Mouse (Mus musculus): ENCODE results near the gene Ckap5. TPM values are rescaled to one million over a fixed set of nuclear protein-coding genes. Genes with fewer than 3 reads are reported as not detected.

Gene Ckap5
- polyA plus RNA-seq, 1 experiment from 2014 or later: 185 TPM

GRCm38 (mm10) chr2:91630384-91630783, 103.8 kb downstream of the Ckap5 start:
- Histone ChIP-seq H3K4me1 (no peaks in the 10 kb centered on the region), H3K27ac (no peak overlapping the region), H3K4me3 (no peak overlapping the region), H3K9ac (no peak overlapping the region), H3K4me2 (no peak overlapping the region), H3K27me3 (no peaks in the 10 kb centered on the region), H3K36me3 (ENCODE audit: poor library complexity, severe bottlenecking) (peaks cover 3% of the 10 kb centered on the region; the same call in 1 of the 2 replicates), H3K9me3 (replicated peaks) (no peaks in the 10 kb centered on the region)
- ATAC-seq: no peak
- 89% methylated on average over 12 of the region's 12 CpGs for WGBS

GRCm38 (mm10) chr2:91631826-91632225, 105.3 kb downstream of the Ckap5 start:
- ATAC-seq: no peak
- Histone ChIP-seq H3K27ac (no peak overlapping the region), H3K4me3 (no peak overlapping the region), H3K9ac (no peak overlapping the region), H3K27me3 (no peaks in the 10 kb centered on the region), H3K9me3 (replicated peaks) (no peaks in the 10 kb centered on the region), H3K4me2 (no peak overlapping the region), H3K4me1 (no peaks in the 10 kb centered on the region), H3K36me3 (ENCODE audit: poor library complexity, severe bottlenecking) (no peaks in the 10 kb centered on the region)
- WGBS: 84% methylated on average over 5 of the region's 5 CpGs

- no peaks in the 10 kb centered on the region for H3K36me3 ChIP-seq (ENCODE audit: poor library complexity, severe bottlenecking)
- H3K27ac ChIP-seq: no peak overlapping the region
- H3K4me2 ChIP-seq: no peak overlapping the region
- no peaks in the 10 kb centered on the region for H3K4me1 ChIP-seq
- H3K9ac ChIP-seq: no peak overlapping the region
- no peak for ATAC-seq
- 86% methylated on average over 5 of the region's 5 CpGs for WGBS
- no peak overlapping the region for H3K4me3 ChIP-seq
- H3K9me3 ChIP-seq (replicated peaks): no peaks in the 10 kb centered on the region
- no peaks in the 10 kb centered on the region for H3K27me3 ChIP-seq
Observed at GRCm38 (mm10) chr2:91632316-91632715, 105.8 kb downstream of the Ckap5 start.

- Histone ChIP-seq H3K27me3 (no peaks in the 10 kb centered on the region), H3K9ac (no peak overlapping the region), H3K4me1 (no peaks in the 10 kb centered on the region), H3K4me2 (no peak overlapping the region), H3K27ac (no peak overlapping the region), H3K9me3 (replicated peaks) (no peaks in the 10 kb centered on the region), H3K36me3 (ENCODE audit: poor library complexity, severe bottlenecking) (no peaks in the 10 kb centered on the region), H3K4me3 (no peak overlapping the region)
- WGBS: 86% methylated on average over 12 of the region's 12 CpGs
- ATAC-seq: no peak
Observed at GRCm38 (mm10) chr2:91633334-91633977, 106.9 kb downstream of the Ckap5 start.

GRCm38 (mm10) chr2:91634841-91635240, 108.3 kb downstream of the Ckap5 start:
- Histone ChIP-seq H3K4me1 (no peaks in the 10 kb centered on the region), H3K36me3 (ENCODE audit: poor library complexity, severe bottlenecking) (no peaks in the 10 kb centered on the region), H3K27ac (no peak overlapping the region), H3K9ac (no peak overlapping the region), H3K27me3 (no peaks in the 10 kb centered on the region), H3K9me3 (replicated peaks) (no peaks in the 10 kb centered on the region), H3K4me2 (no peak overlapping the region), H3K4me3 (no peak overlapping the region)
- no peak for ATAC-seq
- 83% methylated on average over 9 of the region's 9 CpGs for WGBS

GRCm38 (mm10) chr2:91635486-91635885, 108.9 kb downstream of the Ckap5 start:
- no peak for ATAC-seq
- no peaks in the 10 kb centered on the region for H3K27me3 ChIP-seq
- 88% methylated on average over 11 of the region's 11 CpGs for WGBS

GRCm38 (mm10) chr2:91636229-91636628, 109.7 kb downstream of the Ckap5 start, which contains the start of gene F2:
TSS of gene F2 (minus strand) at chr2:91636414.
- 91% methylated on average over 8 of the region's 8 CpGs for WGBS
- no peak for ATAC-seq
- H3K9me3 ChIP-seq (replicated peaks): no peaks in the 10 kb centered on the region

More at GRCm38 (mm10) chr2:91635486-91635885, 108.9 kb downstream of the Ckap5 start:
- Histone ChIP-seq H3K9ac (no peak overlapping the region), H3K27ac (no peak overlapping the region), H3K9me3 (replicated peaks) (no peaks in the 10 kb centered on the region), H3K36me3 (ENCODE audit: poor library complexity, severe bottlenecking) (no peaks in the 10 kb centered on the region), H3K4me1 (no peaks in the 10 kb centered on the region), H3K4me2 (no peak overlapping the region), H3K4me3 (no peak overlapping the region)

GRCm38 (mm10) chr2:91636727-91637338, 110.3 kb downstream of the Ckap5 start:
- Histone ChIP-seq H3K9me3 (replicated peaks) (no peaks in the 10 kb centered on the region), H3K9ac (no peak overlapping the region), H3K27ac (no peak overlapping the region), H3K4me1 (no peaks in the 10 kb centered on the region), H3K4me3 (no peak overlapping the region), H3K36me3 (ENCODE audit: poor library complexity, severe bottlenecking) (peaks cover 3% of the 10 kb centered on the region; the same call in 1 of the 2 replicates), H3K4me2 (no peak overlapping the region), H3K27me3 (no peaks in the 10 kb centered on the region)
- 84% methylated on average over 5 of the region's 5 CpGs for WGBS
- ATAC-seq: no peak

More at GRCm38 (mm10) chr2:91636229-91636628, 109.7 kb downstream of the Ckap5 start, which contains the start of gene F2:
- no peak within 1 kb of the TSS for H3K9ac ChIP-seq
- H3K36me3 ChIP-seq (ENCODE audit: poor library complexity, severe bottlenecking): no peaks in the 10 kb centered on the region
- no peaks in the 10 kb centered on the region for H3K27me3 ChIP-seq
- no peak within 1 kb of the TSS for H3K4me2 ChIP-seq
- H3K4me3 ChIP-seq: no peak within 1 kb of the TSS
- no peak within 1 kb of the TSS for H3K27ac ChIP-seq
- no peaks in the 10 kb centered on the region for H3K4me1 ChIP-seq

GRCm38 (mm10) chr2:91638931-91639330, 112.4 kb downstream of the Ckap5 start:
- Histone ChIP-seq H3K4me2 (no peak overlapping the region), H3K4me3 (no peak overlapping the region), H3K27ac (no peak overlapping the region), H3K36me3 (ENCODE audit: poor library complexity, severe bottlenecking) (peaks cover 22% of the 10 kb centered on the region), H3K9ac (no peak overlapping the region), H3K27me3 (no peaks in the 10 kb centered on the region), H3K4me1 (no peaks in the 10 kb centered on the region), H3K9me3 (replicated peaks) (no peaks in the 10 kb centered on the region)
- 82% methylated on average over 6 of the region's 6 CpGs for WGBS
- no peak for ATAC-seq

- no peak for ATAC-seq
- H3K4me1 ChIP-seq: no peaks in the 10 kb centered on the region
- WGBS: 91% methylated on average over 2 of the region's 2 CpGs
- H3K4me2 ChIP-seq: no peak overlapping the region
- H3K4me3 ChIP-seq: no peak overlapping the region
- no peak overlapping the region for H3K27ac ChIP-seq
- H3K9ac ChIP-seq: no peak overlapping the region
- H3K9me3 ChIP-seq (replicated peaks): no peaks in the 10 kb centered on the region
- H3K27me3 ChIP-seq: no peaks in the 10 kb centered on the region
- H3K36me3 ChIP-seq (ENCODE audit: poor library complexity, severe bottlenecking): peaks cover 62% of the 10 kb centered on the region
Observed at GRCm38 (mm10) chr2:91642825-91643415, 116.4 kb downstream of the Ckap5 start.

GRCm38 (mm10) chr2:91644021-91644420, 117.5 kb downstream of the Ckap5 start:
- ATAC-seq: no peak

GRCm38 (mm10) chr2:91645354-91645753, 118.8 kb downstream of the Ckap5 start:
- no peak for ATAC-seq
- Histone ChIP-seq H3K4me1 (peaks cover 10% of the 10 kb centered on the region), H3K36me3 (ENCODE audit: poor library complexity, severe bottlenecking) (peaks cover 64% of the 10 kb centered on the region), H3K4me3 (no peak overlapping the region), H3K9ac (no peak overlapping the region), H3K27me3 (no peaks in the 10 kb centered on the region), H3K27ac (no peak overlapping the region), H3K4me2 (no peak overlapping the region), H3K9me3 (replicated peaks) (no peaks in the 10 kb centered on the region)
- WGBS: 98% methylated on average over 15 of the region's 15 CpGs

More at GRCm38 (mm10) chr2:91644021-91644420, 117.5 kb downstream of the Ckap5 start:
- Histone ChIP-seq H3K36me3 (ENCODE audit: poor library complexity, severe bottlenecking) (peaks cover 64% of the 10 kb centered on the region), H3K4me2 (no peak overlapping the region), H3K4me1 (peaks cover 8% of the 10 kb centered on the region), H3K9me3 (replicated peaks) (no peaks in the 10 kb centered on the region), H3K9ac (no peak overlapping the region), H3K4me3 (no peak overlapping the region), H3K27me3 (no peaks in the 10 kb centered on the region), H3K27ac (no peak overlapping the region)
- 93% methylated on average over 11 of the region's 11 CpGs for WGBS

All from forebrain, embryonic 13.5 days (tissue).